In genomic region chr17:87200134-87200533, GRCm38 (mm10) we compare ENCODE assay signal across 10 mouse cellular contexts.
DNase-seq lines count a peak whose midpoint lies in the region; ATAC-seq and TF ChIP-seq lines count a peak whose summit lies in the region.
"Had no signal": no experiment of that assay in that cellular context is flagged by ENCODE, and none has a peak within 500 bp of the region (broad histone marks: within the 10 kb centered on the region; RNA-seq: fewer than 3 reads in every experiment).

No protein-coding gene starts in this region.

- no peak for DNase-seq in heart, adult 2 months
- no peak for DNase-seq in heart, postnatal 14 days
- no peak for DNase-seq in kidney, adult 8-10 months
- peak; percentile 48 for DNase-seq in 3T3-L1 (ENCODE audit: low read depth, low spot score)
- DNase-seq in forebrain, embryonic 11.5 days (ENCODE audit: low spot score): no peak
- DNase-seq: liver, embryonic 13.5 days had no signal

- no peak overlapping the region for H3K4me3 ChIP-seq in heart, adult 2 months
- H3K4me3 ChIP-seq in kidney, embryonic 14.5 days (ENCODE audit: low read length): no peak overlapping the region
- no peak overlapping the region for H3K4me3 ChIP-seq in limb, embryonic 13.5 days
- no peak overlapping the region for H3K4me3 ChIP-seq in forebrain, embryonic 13.5 days
- H3K4me3 ChIP-seq in forebrain, embryonic 11.5 days (ENCODE audit: low read depth, low read length): no peak overlapping the region
- H3K4me3 ChIP-seq: liver, embryonic 13.5 days; neural tube, embryonic 12.5 days had no signal

- no peak overlapping the region for H3K9ac ChIP-seq in heart, adult 2 months (ENCODE audit: low read depth, low read length)
- H3K9ac ChIP-seq in kidney, embryonic 14.5 days (ENCODE audit: low read depth, low read length): no peak overlapping the region
- H3K9ac ChIP-seq in limb, embryonic 13.5 days: no peak overlapping the region
- H3K9ac ChIP-seq in forebrain, embryonic 13.5 days: no peak overlapping the region
- no peak overlapping the region for H3K9ac ChIP-seq in forebrain, embryonic 11.5 days (ENCODE audit: low read length)
- H3K9ac ChIP-seq: liver, embryonic 13.5 days; neural tube, embryonic 12.5 days had no signal

- peak overlapping the region; percentile 36 for H3K27ac ChIP-seq in heart, adult 2 months
- H3K27ac ChIP-seq in kidney, embryonic 14.5 days (ENCODE audit: low read depth, low read length): peak overlapping the region; percentile 88; the same call in 1 of the 2 replicates
- H3K27ac ChIP-seq in limb, embryonic 13.5 days: peak overlapping the region; percentile 80
- no peak overlapping the region for H3K27ac ChIP-seq in forebrain, embryonic 13.5 days
- H3K27ac ChIP-seq in forebrain, embryonic 11.5 days (ENCODE audit: low read depth, low read length): no peak overlapping the region
- H3K27ac ChIP-seq: liver, embryonic 13.5 days; neural tube, embryonic 12.5 days had no signal

- 74% methylated on average over 2 of the region's 2 CpGs for WGBS in heart, adult 2 months
- 64% methylated on average over 2 of the region's 2 CpGs for WGBS in kidney, embryonic 14.5 days
- WGBS in limb, embryonic 13.5 days: 85% methylated on average over 2 of the region's 2 CpGs
- 92% methylated on average over 2 of the region's 2 CpGs for WGBS in forebrain, embryonic 13.5 days
- 94% methylated on average over 2 of the region's 2 CpGs for WGBS in forebrain, embryonic 11.5 days

- no peak overlapping the region for H3K4me2 ChIP-seq in kidney, embryonic 14.5 days (replicated peaks; ENCODE audit: low read depth, low read length)
- H3K4me2 ChIP-seq in limb, embryonic 13.5 days (replicated peaks): no peak overlapping the region
- no peak overlapping the region for H3K4me2 ChIP-seq in forebrain, embryonic 13.5 days
- H3K4me2 ChIP-seq in forebrain, embryonic 11.5 days (ENCODE audit: low read depth, low read length, severe bottlenecking): no peak overlapping the region
- H3K4me2 ChIP-seq: liver, embryonic 13.5 days; neural tube, embryonic 12.5 days had no signal

- TF ChIP-seq CTCF in heart, adult 2 months (IDR thresholded peaks at IDR 0.05): no peak

- no peaks in the 10 kb centered on the region for H3K79me2 ChIP-seq in heart, adult 2 months (replicated peaks; ENCODE audit: control insufficient read depth, insufficient read depth, low read length)

- H3K9me3 ChIP-seq in kidney, embryonic 14.5 days (ENCODE audit: control insufficient read depth, low read length): no peaks in the 10 kb centered on the region
- H3K9me3 ChIP-seq in limb, embryonic 13.5 days: no peaks in the 10 kb centered on the region
- no peaks in the 10 kb centered on the region for H3K9me3 ChIP-seq in forebrain, embryonic 13.5 days (replicated peaks)
- H3K9me3 ChIP-seq in forebrain, embryonic 11.5 days (ENCODE audit: control insufficient read depth, low read length): no peaks in the 10 kb centered on the region
- H3K9me3 ChIP-seq: liver, embryonic 13.5 days; neural tube, embryonic 12.5 days had no signal

- no peak for ATAC-seq in kidney, embryonic 14.5 days (ENCODE audit: low FRiP score, low TSS enrichment)
- ATAC-seq in limb, embryonic 13.5 days (ENCODE audit: low FRiP score, low read depth): no peak
- no peak for ATAC-seq in forebrain, embryonic 13.5 days
- no peak for ATAC-seq in forebrain, embryonic 11.5 days (replicated peaks; ENCODE audit: low FRiP score)

- TF ChIP-seq EP300 in heart, adult 2 months (IDR thresholded peaks at IDR 0.05; ENCODE audit: insufficient read depth, low read depth, low read length): no peak

- H3K27me3 ChIP-seq in heart, adult 2 months (ENCODE audit: control insufficient read depth, insufficient read depth, low read length): no peaks in the 10 kb centered on the region
- H3K27me3 ChIP-seq in kidney, embryonic 14.5 days (ENCODE audit: control insufficient read depth, insufficient read depth, low read length): no peaks in the 10 kb centered on the region
- no peaks in the 10 kb centered on the region for H3K27me3 ChIP-seq in limb, embryonic 13.5 days
- H3K27me3 ChIP-seq in forebrain, embryonic 13.5 days: no peaks in the 10 kb centered on the region
- no peaks in the 10 kb centered on the region for H3K27me3 ChIP-seq in forebrain, embryonic 11.5 days (ENCODE audit: control insufficient read depth, insufficient read depth, low read length)
- H3K27me3 ChIP-seq: liver, embryonic 13.5 days; neural tube, embryonic 12.5 days had no signal

- TF ChIP-seq POLR2A in heart, adult 2 months (IDR thresholded peaks at IDR 0.05; ENCODE audit: insufficient read depth, low read depth, low read length): no peak

- intact Hi-C loops in heart, adult 2 months (cut with DNase I): loop anchor here (2.0 to 5.0 kb wide), 3 partner anchors 43 to 93 kb away; partner anchors contain the start of gene Socs5
- intact Hi-C loops in heart, postnatal 14 days (cut with DNase I): no loop called here

- peaks cover 12% of the 10 kb centered on the region for H3K4me1 ChIP-seq in heart, adult 2 months (ENCODE audit: control insufficient read depth, insufficient read depth, low read length)
- peaks cover 33% of the 10 kb centered on the region for H3K4me1 ChIP-seq in kidney, embryonic 14.5 days (ENCODE audit: control insufficient read depth, insufficient read depth, low read length)
- H3K4me1 ChIP-seq in limb, embryonic 13.5 days: peaks cover 62% of the 10 kb centered on the region
- H3K4me1 ChIP-seq in forebrain, embryonic 13.5 days: peaks cover 13% of the 10 kb centered on the region
- H3K4me1 ChIP-seq in forebrain, embryonic 11.5 days (replicated peaks; ENCODE audit: control insufficient read depth, insufficient read depth, low read length): no peaks in the 10 kb centered on the region; the same call in 1 of the 2 replicates

- H3K36me3 ChIP-seq in heart, adult 2 months (ENCODE audit: control insufficient read depth, insufficient read depth, low read length): no peaks in the 10 kb centered on the region
- H3K36me3 ChIP-seq in kidney, embryonic 14.5 days (ENCODE audit: control insufficient read depth, insufficient read depth, low read length): no peaks in the 10 kb centered on the region
- H3K36me3 ChIP-seq in limb, embryonic 13.5 days: no peaks in the 10 kb centered on the region
- H3K36me3 ChIP-seq in forebrain, embryonic 13.5 days (ENCODE audit: poor library complexity, severe bottlenecking): no peaks in the 10 kb centered on the region
- H3K36me3 ChIP-seq in forebrain, embryonic 11.5 days (ENCODE audit: control insufficient read depth, insufficient read depth, low read length): no peaks in the 10 kb centered on the region
- H3K36me3 ChIP-seq: liver, embryonic 13.5 days; neural tube, embryonic 12.5 days had no signal

Comparison
In these comparisons a context has a peak if more than half of its experiments do, and no peak if none do; other contexts are left out.
1. H3K27ac ChIP-seq: peak in heart, adult 2 months (single experiment), kidney, embryonic 14.5 days (single experiment) and limb, embryonic 13.5 days (single experiment); none in forebrain, embryonic 13.5 days (single experiment) and forebrain, embryonic 11.5 days (single experiment).